Mouse (Mus musculus) hindbrain, postnatal 0 days (tissue): ENCODE data around the gene Slc35f6. TPM values are rescaled to one million over a fixed set of nuclear protein-coding genes. Genes with fewer than 3 reads are reported as not detected.

Experiments
- ATAC-seq: fragments of 200-750 bp; cut with Nextera tagmentation; 2 replicates; pipeline ENCODE4 v1.8.0; 2017; ENCODE audit warnings: mild to moderate bottlenecking, moderate TSS enrichment, moderate library complexity
- DNase-seq: peaks from one replicate; pipeline ENCODE4 v3.0.0-alpha.2; 2015; ENCODE audit warnings: low spot score
- H3K27ac ChIP-seq: fragments of 300-500 bp; sonication (generic); 2 replicates; pipeline ENCODE4 v1.5.1; 2014; ENCODE audit warnings: mild to moderate bottlenecking
- H3K27me3 ChIP-seq: fragments of 300-500 bp; sonication (generic); 2 replicates; pipeline ENCODE4 v1.6.1; 2014; ENCODE audit warnings: low read length, mixed read lengths; ENCODE audit not compliant: insufficient read depth
- H3K36me3 ChIP-seq: fragments of 300-500 bp; sonication (generic); 2 replicates; pipeline ENCODE4 v1.6.1; 2014; ENCODE audit warnings: low read length, mixed read lengths; ENCODE audit not compliant: insufficient read depth
- H3K4me1 ChIP-seq: fragments of 300-500 bp; sonication (generic); 2 replicates; pipeline ENCODE4 v1.6.1; 2014; ENCODE audit warnings: antibody characterized with exemption, low read length, mixed read lengths; ENCODE audit not compliant: insufficient read depth
- H3K4me2 ChIP-seq: fragments of 300-500 bp; sonication (generic); 2 replicates; pipeline ENCODE4 v1.6.1; 2014; ENCODE audit warnings: low read depth, mild to moderate bottlenecking, low read length, moderate library complexity, mixed read lengths
- H3K4me3 ChIP-seq: fragments of 300-500 bp; sonication (generic); 2 replicates; pipeline ENCODE4 v1.5.1; 2014; ENCODE audit warnings: low read length
- H3K9ac ChIP-seq: fragments of 300-500 bp; sonication (generic); replicated peaks from 2 replicates; pipeline ENCODE4 v1.6.1; 2014; ENCODE audit warnings: mild to moderate bottlenecking, low read length, moderate library complexity, mixed read lengths
- H3K9me3 ChIP-seq: fragments of 300-500 bp; sonication (generic); 2 replicates; pipeline ENCODE4 v1.6.1; 2016; ENCODE audit warnings: low read length, mixed read lengths
- CTCF ChIP-seq: IDR thresholded peaks from 2 replicates; pipeline ENCODE4 v1.5.1; 2016; ENCODE audit warnings: antibody characterized with exemption, control low read depth, low read depth
- WGBS: fragments of 180-500 bp; shearing (Covaris S2); extraction: QIAGEN DNeasy Blood & Tissue Kit; methylation state at CpG from one replicate; pipeline ENCODE4 v1.1.7; 2014; 5-methylcytosine and 5-hydroxymethylcytosine counted together
- polyA plus RNA-seq: library from polyadenylated mRNA; unstranded; fragments of >200 nt; fragmentation: Nextera tagmentation; extraction: Ambion mirVana; gene quantifications from 2 replicates; pipeline ENCODE4 v1.2.1, GENCODE M21; 2015
- total RNA-seq: library from RNA; depleted of rRNA; stranded (reverse); fragments of >200 nt; gene quantifications from 2 replicates; pipeline ENCODE4 v1.2.3, GENCODE M21; 2014

Slc35f6 gene
- total and polyA plus RNA-seq, 2 experiments from 2014 or later = 29.6 to 95.8 TPM

DNA sequence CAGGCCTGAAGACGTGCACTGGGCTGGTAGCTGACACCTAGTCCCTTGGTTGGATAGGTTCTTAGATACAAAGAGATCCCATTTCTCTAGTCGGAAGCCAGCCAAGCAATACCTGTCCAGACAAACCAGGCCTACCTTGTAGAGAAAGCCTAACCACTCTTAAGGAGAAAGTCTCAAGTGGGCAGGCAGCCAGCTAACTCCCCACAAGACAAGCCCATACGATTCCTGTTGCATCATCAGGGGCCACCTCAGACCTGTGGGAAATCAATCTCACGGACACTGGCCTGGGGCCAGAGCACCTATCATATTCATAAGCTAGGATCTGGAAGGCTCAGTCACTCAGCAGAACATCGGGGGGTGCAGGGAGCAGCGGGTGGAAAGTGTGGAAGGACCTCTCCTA is 5.5 kb downstream of the Slc35f6 start:
- Histone ChIP-seq H3K9ac (no peak overlapping the region), H3K9me3 (no peaks in the 10 kb centered on the region), H3K27ac (no peak overlapping the region), H3K36me3 (peaks cover 32% of the 10 kb centered on the region), H3K4me1 (peaks cover 9% of the 10 kb centered on the region; the same call in 1 of the 2 replicates), H3K4me3 (no peak overlapping the region), H3K4me2 (no peak overlapping the region), H3K27me3 (no peaks in the 10 kb centered on the region)
- no peak for ATAC-seq
- WGBS = 87% methylated on average over 6 of the region's 6 CpGs
- DNase-seq = no peak
- no peak for TF ChIP-seq CTCF

DNA sequence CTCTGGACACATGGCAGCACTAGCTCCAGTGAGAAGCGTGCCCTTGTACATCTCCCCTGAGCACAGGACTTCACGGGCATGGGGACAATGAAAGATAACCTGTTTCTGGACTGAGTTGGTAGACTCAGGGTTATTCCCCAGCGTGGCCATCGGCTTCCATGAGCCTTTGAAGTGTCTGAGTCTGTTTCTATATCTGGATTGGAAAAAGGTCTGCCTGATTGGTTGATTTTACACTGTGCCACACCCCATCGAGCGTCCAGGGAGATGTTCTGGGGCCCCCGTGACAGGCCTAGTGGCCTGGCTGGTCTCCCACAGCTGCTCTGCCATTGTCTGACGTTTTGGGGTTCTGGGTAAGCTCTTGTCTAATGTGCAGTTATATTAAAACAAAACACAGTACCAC is 7.3 kb downstream of the Slc35f6 start:
- no peaks in the 10 kb centered on the region for H3K27me3 ChIP-seq
- no peaks in the 10 kb centered on the region for H3K4me1 ChIP-seq
- no peak for TF ChIP-seq CTCF
- no peaks in the 10 kb centered on the region for H3K9me3 ChIP-seq
- ATAC-seq (no peak), DNase-seq (no peak)
- H3K4me2 ChIP-seq = no peak overlapping the region
- 82% methylated on average over 8 of the region's 8 CpGs for WGBS
- H3K4me3 ChIP-seq = no peak overlapping the region
- no peak overlapping the region for H3K9ac ChIP-seq
- peaks cover 32% of the 10 kb centered on the region for H3K36me3 ChIP-seq
- H3K27ac ChIP-seq = no peak overlapping the region

DNA sequence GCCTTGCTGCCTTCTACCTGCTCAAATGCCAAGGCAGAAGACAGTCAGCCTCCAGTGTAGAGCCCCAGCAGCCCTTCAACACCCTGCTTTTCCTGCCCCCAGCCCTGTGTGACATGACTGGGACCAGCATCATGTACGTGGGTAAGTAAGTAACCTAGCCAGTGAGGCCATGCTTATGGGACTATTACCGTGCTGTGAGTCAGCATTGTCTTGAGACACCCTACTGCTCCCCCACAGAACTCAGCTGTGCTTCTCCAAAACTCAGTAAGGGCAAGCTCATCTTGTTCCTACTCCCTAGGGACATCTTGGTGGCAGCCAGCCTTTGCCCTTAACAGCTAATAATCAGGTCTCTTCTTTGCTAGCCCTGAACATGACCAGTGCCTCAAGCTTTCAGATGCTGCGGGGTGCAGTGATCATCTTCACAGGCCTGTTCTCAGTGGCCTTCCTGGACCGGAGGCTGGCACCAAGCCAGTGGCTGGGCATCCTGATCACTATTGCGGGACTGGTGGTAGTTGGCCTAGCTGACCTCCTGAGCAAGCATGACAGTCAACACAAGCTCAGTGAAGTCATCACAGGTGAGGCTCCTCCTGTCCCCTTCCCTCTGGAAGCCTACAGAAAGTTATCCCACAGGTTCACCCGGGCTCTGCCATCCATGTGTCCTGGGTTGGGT is 7.9 kb downstream of the Slc35f6 start:
- Histone ChIP-seq H3K4me2 (no peak overlapping the region), H3K36me3 (peaks cover 32% of the 10 kb centered on the region), H3K9me3 (no peaks in the 10 kb centered on the region), H3K27me3 (no peaks in the 10 kb centered on the region), H3K4me3 (no peak overlapping the region), H3K4me1 (no peaks in the 10 kb centered on the region), H3K9ac (no peak overlapping the region), H3K27ac (no peak overlapping the region)
- no peak for TF ChIP-seq CTCF
- 89% methylated on average over 6 of the region's 6 CpGs for WGBS
- no peak for ATAC-seq
- no peak for DNase-seq

DNA sequence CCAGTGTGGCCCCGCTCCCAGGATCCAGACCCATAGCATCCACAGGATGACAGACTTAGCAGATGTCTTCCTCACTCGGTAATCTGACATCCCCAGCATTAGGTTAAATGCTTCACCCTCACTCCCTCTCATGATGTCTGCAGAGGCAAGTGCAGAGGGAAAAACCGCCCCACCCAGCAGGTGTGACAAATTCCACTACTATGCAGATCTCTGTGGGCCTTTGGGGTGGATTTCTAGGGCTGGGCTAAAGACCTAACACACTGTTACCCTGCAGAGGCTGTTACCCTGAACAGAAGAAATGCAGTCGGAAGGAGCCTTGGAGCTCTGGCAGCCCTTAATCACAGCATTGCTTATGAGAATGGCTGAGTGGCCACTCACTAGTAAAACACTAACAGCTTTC is 11.3 kb downstream of the Slc35f6 start:
- WGBS = 81% methylated on average over 4 of the region's 4 CpGs

DNA sequence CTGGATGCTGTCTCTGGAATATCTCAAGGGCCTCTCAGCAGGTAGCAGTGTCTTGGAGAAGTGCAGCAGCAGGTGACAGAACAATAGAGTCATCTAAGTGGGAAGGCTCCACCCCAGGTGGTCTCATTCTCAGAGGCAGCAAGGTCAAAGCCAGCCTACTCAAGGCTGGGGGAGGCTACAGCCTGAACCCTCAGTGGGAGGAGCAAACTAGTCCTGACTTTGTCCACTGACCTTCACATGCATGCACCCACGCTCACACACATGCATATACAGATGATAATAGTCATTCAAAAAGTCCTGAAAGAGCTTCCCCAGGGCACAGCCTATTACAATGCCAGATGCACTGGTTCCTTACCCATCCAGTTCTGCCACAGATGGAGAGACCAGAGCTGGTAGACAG is 12.5 kb downstream of the Slc35f6 start:
- ATAC-seq (no peak), DNase-seq (no peak)
- Histone ChIP-seq H3K4me3 (no peak overlapping the region), H3K4me2 (no peak overlapping the region), H3K36me3 (peaks cover 24% of the 10 kb centered on the region), H3K9ac (no peak overlapping the region), H3K9me3 (no peaks in the 10 kb centered on the region), H3K27ac (no peak overlapping the region), H3K27me3 (no peaks in the 10 kb centered on the region), H3K4me1 (no peaks in the 10 kb centered on the region)
- TF ChIP-seq CTCF = no peak
- WGBS = 78% methylated on average over 1 of the region's 1 CpGs

More for the DNA sequence above, 11.3 kb downstream of the Slc35f6 start:
- Histone ChIP-seq H3K9me3 (no peaks in the 10 kb centered on the region), H3K4me1 (no peaks in the 10 kb centered on the region), H3K4me2 (no peak overlapping the region), H3K27ac (no peak overlapping the region), H3K27me3 (no peaks in the 10 kb centered on the region), H3K36me3 (peaks cover 27% of the 10 kb centered on the region), H3K9ac (no peak overlapping the region), H3K4me3 (no peak overlapping the region)
- ATAC-seq (no peak), DNase-seq (no peak)
- TF ChIP-seq CTCF = no peak

DNA sequence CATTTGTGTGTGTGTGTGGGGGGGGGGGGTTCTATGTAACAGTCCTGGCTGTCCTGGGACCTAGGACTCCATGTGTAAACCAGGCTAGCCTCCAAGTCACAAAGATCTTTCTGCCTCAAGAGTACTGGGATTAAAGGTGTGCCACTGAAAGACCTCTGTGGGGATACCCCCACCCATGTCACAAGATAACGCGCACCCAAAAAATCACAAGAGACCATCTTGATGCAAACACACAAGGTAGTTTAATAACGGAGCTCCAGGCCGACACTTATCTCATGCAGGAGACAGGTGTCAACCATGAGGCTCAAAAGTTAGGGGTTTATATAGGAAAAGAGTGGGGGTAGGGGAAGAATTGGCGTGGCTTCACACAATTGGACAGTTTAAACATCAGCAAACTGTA is 13.1 kb downstream of the Slc35f6 start:
- no peak for DNase-seq
- peaks cover 21% of the 10 kb centered on the region; the same call in 1 of the 2 replicates for H3K36me3 ChIP-seq
- H3K9me3 ChIP-seq = no peaks in the 10 kb centered on the region
- no peak overlapping the region for H3K27ac ChIP-seq
- 94% methylated on average over 5 of the region's 5 CpGs for WGBS
- no peak for ATAC-seq
- no peak overlapping the region for H3K4me3 ChIP-seq
- H3K27me3 ChIP-seq = no peaks in the 10 kb centered on the region
- no peak overlapping the region for H3K9ac ChIP-seq
- TF ChIP-seq CTCF = no peak
- no peaks in the 10 kb centered on the region for H3K4me1 ChIP-seq
- H3K4me2 ChIP-seq = no peak overlapping the region

DNA sequence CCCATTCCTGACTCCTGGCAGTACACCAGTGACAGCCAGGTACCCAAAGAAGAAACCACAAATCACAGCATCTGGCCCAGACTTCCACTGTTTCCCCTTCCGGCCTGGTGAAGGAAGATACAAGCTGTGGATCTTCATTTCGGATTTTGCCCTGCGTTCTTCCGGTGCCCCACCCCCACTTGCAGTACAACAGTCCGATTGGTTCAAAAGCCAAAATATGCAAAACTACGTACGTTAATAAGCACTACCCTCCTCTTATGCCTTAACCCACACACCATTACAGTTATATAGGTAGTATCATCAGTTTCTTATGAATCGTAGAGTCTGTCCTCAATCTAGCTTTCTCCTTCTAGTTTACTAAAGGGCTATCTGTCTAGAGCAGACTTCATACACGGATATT is 17.6 kb downstream of the Slc35f6 start:
- WGBS = 92% methylated on average over 9 of the region's 9 CpGs
- ATAC-seq = no peak

More for the DNA sequence above, 17.6 kb downstream of the Slc35f6 start:
- no peak for DNase-seq
- Histone ChIP-seq H3K4me1 (0 out of 2 replicates have a peak, but pooled peaks cover 3% of the 10 kb centered on the region), H3K9ac (no peak overlapping the region), H3K9me3 (no peaks in the 10 kb centered on the region), H3K4me2 (no peak overlapping the region), H3K27me3 (no peaks in the 10 kb centered on the region), H3K36me3 (no peaks in the 10 kb centered on the region), H3K27ac (no peak overlapping the region), H3K4me3 (no peak overlapping the region)
- TF ChIP-seq CTCF = no peak
